In the genomic region with DNA sequence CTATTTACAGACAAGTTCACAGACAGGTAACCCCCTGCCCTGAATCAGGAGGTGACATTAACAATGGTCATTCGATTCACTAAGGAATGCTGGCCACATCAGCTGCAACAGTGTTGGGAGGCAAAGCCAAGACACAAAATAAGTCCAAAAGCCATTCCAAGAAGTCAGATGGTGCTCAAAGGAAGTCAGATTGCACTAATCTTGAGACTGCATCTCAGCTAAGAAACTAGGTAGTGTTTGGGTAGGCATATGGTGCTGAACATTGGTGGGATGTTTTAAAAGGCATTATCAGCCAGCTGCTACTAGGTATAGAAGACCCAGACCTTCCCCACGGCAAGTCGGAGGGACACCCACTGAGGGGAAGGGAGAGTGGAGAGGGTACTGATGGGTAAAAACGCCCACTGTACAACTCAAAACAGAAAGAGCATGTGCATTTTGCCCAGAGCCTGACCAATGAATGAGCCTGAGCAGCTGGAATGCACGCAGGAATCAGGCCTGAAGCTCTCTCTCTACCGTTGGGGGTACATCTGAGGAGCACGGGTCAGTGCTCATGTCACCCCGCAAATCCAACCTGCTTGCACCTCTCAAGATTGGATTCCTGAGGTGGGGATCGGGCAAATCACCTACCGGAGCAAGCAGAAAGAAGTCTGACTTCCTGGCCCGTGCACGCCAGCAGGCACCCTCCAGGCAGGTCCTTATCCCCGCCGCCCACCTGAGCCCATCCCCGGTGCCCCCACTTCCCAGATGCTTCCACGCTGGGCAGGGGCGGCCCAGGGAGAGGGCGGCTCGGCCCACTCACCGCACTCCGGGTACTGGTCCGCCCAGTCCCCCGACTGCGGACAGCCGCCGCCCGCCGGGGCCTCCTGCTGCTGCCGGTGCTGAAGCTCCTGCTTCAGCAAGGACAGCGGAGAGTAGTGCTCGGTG, we compare ENCODE assay signal across 9 mouse cellular contexts. TPM values are rescaled to one million over a fixed set of nuclear protein-coding genes. Genes with fewer than 3 reads are reported as not detected.
DNase-seq lines count a peak whose midpoint lies in the region; ATAC-seq and TF ChIP-seq lines count a peak whose summit lies in the region.
"Had no signal": no experiment of that assay in that cellular context is flagged by ENCODE, and none has a peak within 500 bp of the region (broad histone marks: within the 10 kb centered on the region; RNA-seq: fewer than 3 reads in every experiment).

No protein-coding gene starts in this region.

- H3K36me3 ChIP-seq in kidney, adult 2 months (ENCODE audit: control insufficient read depth, insufficient read depth, low read length): no peaks in the 10 kb centered on the region
- peaks cover 6 to 31% of the 10 kb centered on the region in 2 experiments for H3K36me3 ChIP-seq in CH12.LX (replicated peaks in 1 of 2; ENCODE audit: control insufficient read depth in 1 of 2, insufficient read depth in 1 of 2, low read length in 1 of 2)
- H3K36me3 ChIP-seq in hindbrain, embryonic 16.5 days (ENCODE audit: control insufficient read depth, insufficient read depth, low read length): no peaks in the 10 kb centered on the region; the same call in 1 of the 2 replicates
- peaks cover 14% of the 10 kb centered on the region for H3K36me3 ChIP-seq in midbrain, embryonic 14.5 days (ENCODE audit: control insufficient read depth, insufficient read depth, low read length)

- H3K9me3 ChIP-seq in CH12.LX (replicated peaks; ENCODE audit: low read length): no peaks in the 10 kb centered on the region
- H3K9me3 ChIP-seq in hindbrain, embryonic 16.5 days (ENCODE audit: control insufficient read depth, low read length): no peaks in the 10 kb centered on the region
- H3K9me3 ChIP-seq in midbrain, embryonic 14.5 days (ENCODE audit: control insufficient read depth, low read length): no peaks in the 10 kb centered on the region

- no peak for TF ChIP-seq POLR2A in kidney, adult 2 months (IDR thresholded peaks at IDR 0.05; ENCODE audit: low read depth, low read length)
- no peak for TF ChIP-seq POLR2A in CH12.LX (IDR thresholded peaks at IDR 0.05; ENCODE audit: low read depth, low read length)

- peak overlapping the region; percentile 82 for H3K4me2 ChIP-seq in CH12.LX (ENCODE audit: insufficient read depth, low read depth, poor library complexity, severe bottlenecking)
- H3K4me2 ChIP-seq in hindbrain, embryonic 16.5 days (ENCODE audit: low read length): peak overlapping the region; percentile 82
- H3K4me2 ChIP-seq in midbrain, embryonic 14.5 days (ENCODE audit: low read length): peak overlapping the region; percentile 91

- dilution Hi-C loops in CH12.LX (cut with MboI; ENCODE audit: extremely low pct_ligation_motif_present, extremely low pct_unique_long_range_greater_than_20kb, low sequenced_read_pairs): no loop called here

- no peak for TF ChIP-seq CTCF in kidney, adult 2 months (conservative IDR thresholded peaks at IDR 0.05; ENCODE audit: insufficient read depth, insufficient read length, low read depth, low read length)
- TF ChIP-seq CTCF in CH12.LX (conservative IDR thresholded peaks at IDR 0.05 in 1 of 2, IDR thresholded peaks at IDR 0.05 in 1 of 2; ENCODE audit: low read depth in 2 of 2, low read length in 2 of 2): no peak

- TF ChIP-seq RAD21 in CH12.LX (IDR thresholded peaks at IDR 0.05; ENCODE audit: low read depth, low read length): no peak

- H3K79me2 ChIP-seq in CH12.LX (replicated peaks; ENCODE audit: control insufficient read depth, extremely low read depth, insufficient read depth, poor library complexity, severe bottlenecking): peaks cover 22% of the 10 kb centered on the region

- in situ Hi-C loops in CH12.LX (cut with MboI; ENCODE audit: low pct_ligation_motif_present, low pct_unique_long_range_greater_than_20kb, low sequenced_read_pairs): loop anchor here (10.0 kb wide), 1 partner anchor 54 kb away; no protein-coding TSS in a partner anchor

- ATAC-seq in hindbrain, embryonic 16.5 days: peak; percentile 69
- peak; percentile 70 for ATAC-seq in midbrain, embryonic 14.5 days (ENCODE audit: low FRiP score, low TSS enrichment)

- no peaks in the 10 kb centered on the region for H3K27me3 ChIP-seq in kidney, adult 2 months (replicated peaks; ENCODE audit: control insufficient read depth, insufficient read depth, low read length)
- H3K27me3 ChIP-seq in CH12.LX (replicated peaks): no peaks in the 10 kb centered on the region
- H3K27me3 ChIP-seq in hindbrain, embryonic 16.5 days (replicated peaks; ENCODE audit: control insufficient read depth, insufficient read depth, low read length): no peaks in the 10 kb centered on the region
- no peaks in the 10 kb centered on the region for H3K27me3 ChIP-seq in midbrain, embryonic 14.5 days (ENCODE audit: control insufficient read depth, insufficient read depth, low read length)

- no peak for DNase-seq in kidney, adult 2 months
- DNase-seq in kidney, postnatal 36 days: no peak
- DNase-seq in CH12.LX (ENCODE audit: extremely low read depth): peak; percentile 23
- peak; percentile 26 for DNase-seq in c-Kit-positive CD71-positive TER-119-positive erythroid progenitor cells, embryonic 14.5 days (ENCODE audit: low spot score)
- peak; percentile 24 for DNase-seq in midbrain, embryonic 14.5 days
- no peak for DNase-seq in right cerebral cortex, postnatal 14 days
- DNase-seq in adrenal gland, adult 18-20 months (ENCODE audit: low spot score in 2 of 2): no peak

- 2% methylated on average over 31 of the region's 31 CpGs for WGBS in kidney, adult 2 months
- WGBS in hindbrain, embryonic 16.5 days: 3% methylated on average over 27 of the region's 31 CpGs
- WGBS in midbrain, embryonic 14.5 days: 4% methylated on average over 31 of the region's 31 CpGs

- peak overlapping the region; percentile 77 for H3K4me3 ChIP-seq in kidney, adult 2 months (ENCODE audit: insufficient read depth, low read depth, low read length)
- peak overlapping the region; percentile 91 to 95 (median 93) for H3K4me3 ChIP-seq in CH12.LX (replicated peaks in 1 of 3; ENCODE audit: low read depth in 2 of 3, low read length in 2 of 3, poor library complexity in 1 of 3)
- peak overlapping the region; percentile 81 for H3K4me3 ChIP-seq in hindbrain, embryonic 16.5 days (ENCODE audit: low read length)
- peak overlapping the region; percentile 91 for H3K4me3 ChIP-seq in midbrain, embryonic 14.5 days (replicated peaks; ENCODE audit: low read depth, low read length)

- no peak for TF ChIP-seq EP300 in CH12.LX (IDR thresholded peaks at IDR 0.05; ENCODE audit: low read length)

- H3K4me1 ChIP-seq in kidney, adult 2 months (ENCODE audit: control insufficient read depth, insufficient read depth, low read length): peaks cover 16% of the 10 kb centered on the region
- H3K4me1 ChIP-seq in CH12.LX (ENCODE audit: control insufficient read depth in 1 of 2, insufficient read depth in 2 of 2): peaks cover 12 to 31% of the 10 kb centered on the region in 2 experiments
- peaks cover 18% of the 10 kb centered on the region for H3K4me1 ChIP-seq in hindbrain, embryonic 16.5 days (ENCODE audit: control insufficient read depth, insufficient read depth, low read depth, low read length)
- peaks cover 19% of the 10 kb centered on the region for H3K4me1 ChIP-seq in midbrain, embryonic 14.5 days (ENCODE audit: control insufficient read depth, insufficient read depth, low read length)

- H3K9ac ChIP-seq in CH12.LX (ENCODE audit: insufficient read depth, low read depth): peak overlapping the region; percentile 69
- H3K9ac ChIP-seq in hindbrain, embryonic 16.5 days (ENCODE audit: low read depth, low read length): peak overlapping the region; percentile 91
- peak overlapping the region; percentile 91 for H3K9ac ChIP-seq in midbrain, embryonic 14.5 days (replicated peaks; ENCODE audit: low read length)

- H3K27ac ChIP-seq in kidney, adult 2 months (ENCODE audit: insufficient read depth, low read depth, low read length): no peak overlapping the region
- no peak overlapping the region for H3K27ac ChIP-seq in CH12.LX (ENCODE audit: insufficient read depth, low read depth)
- H3K27ac ChIP-seq in hindbrain, embryonic 16.5 days (ENCODE audit: low read depth, low read length): peak overlapping the region; percentile 63; the same call in 1 of the 2 replicates
- peak overlapping the region; percentile 75 for H3K27ac ChIP-seq in midbrain, embryonic 14.5 days (replicated peaks; ENCODE audit: low read depth, low read length)

TF ChIP-seq in CH12.LX, 34 proteins besides CTCF, POLR2A, EP300 and RAD21 (continues in another document):
- no peak for TF ChIP-seq ETS1 (conservative IDR thresholded peaks at IDR 0.05; ENCODE audit: low read depth, low read length)
- no peak for TF ChIP-seq PAX5 (IDR thresholded peaks at IDR 0.05; ENCODE audit: low read length)
- TF ChIP-seq ZMIZ1 (IDR thresholded peaks at IDR 0.05; ENCODE audit: low read depth, low read length): no peak

RNA-seq across cellular contexts. Expression of a gene that starts 0.6 kb away (rescaled TPM):
- 9.4 and 11.8 TPM in 2 replicates for polyA plus RNA-seq in kidney, adult 2 months (2012; rRNA removed)
- 33.6 and 36.6 TPM in 2 replicates for total RNA-seq in CH12.LX (2012; rRNA removed)
- total RNA-seq in CH12.LX (2014; rRNA removed): 33.5 and 35.8 TPM in 2 replicates
- polyA plus RNA-seq in CH12.LX (2012; ENCODE audit: insufficient read length, low read depth): 26.3 and 30.8 TPM in 2 replicates
- polyA plus RNA-seq in hindbrain, embryonic 16.5 days (2015; fragmentation: Nextera tagmentation; extraction: Ambion mirVana): 61.6 and 62.4 TPM in 2 replicates
- polyA plus RNA-seq in midbrain, embryonic 14.5 days (2014; fragmentation: Nextera tagmentation; extraction: Ambion mirVana): 56.3 and 70.9 TPM in 2 replicates
- 10 to 100 TPM; 33.0 to 44.0 TPM for total RNA-seq in adrenal gland, adult 18-20 months (2021)

RNA-seq across cellular contexts. Expression of a gene that starts 0.7 kb away (rescaled TPM):
- 8.8 and 13.9 TPM in 2 replicates for polyA plus RNA-seq in kidney, adult 2 months (2012; rRNA removed)
- total RNA-seq in CH12.LX (2012; rRNA removed): 9.7 and 11.5 TPM in 2 replicates
- 11.4 and 11.9 TPM in 2 replicates for total RNA-seq in CH12.LX (2014; rRNA removed)
- polyA plus RNA-seq in CH12.LX (2012; ENCODE audit: insufficient read length, low read depth): 18.8 and 22.0 TPM in 2 replicates
- polyA plus RNA-seq in hindbrain, embryonic 16.5 days (2015; fragmentation: Nextera tagmentation; extraction: Ambion mirVana): 32.1 and 33.6 TPM in 2 replicates
- 36.1 and 39.0 TPM in 2 replicates for polyA plus RNA-seq in midbrain, embryonic 14.5 days (2014; fragmentation: Nextera tagmentation; extraction: Ambion mirVana)
- total RNA-seq in adrenal gland, adult 18-20 months (2021): 1 to 10 TPM; 9.2 to 9.4 TPM

RNA-seq across cellular contexts. Expression of a gene that starts 30.4 kb away (rescaled TPM):
- polyA plus RNA-seq in kidney, adult 2 months (2012; rRNA removed): 1.9 TPM in 2 replicates
- total RNA-seq in CH12.LX (2012; rRNA removed): 4.5 and 4.8 TPM in 2 replicates
- total RNA-seq in CH12.LX (2014; rRNA removed): 2.2 and 2.5 TPM in 2 replicates
- polyA plus RNA-seq in CH12.LX (2012; ENCODE audit: insufficient read length, low read depth): 3.7 and 4.9 TPM in 2 replicates
- polyA plus RNA-seq in hindbrain, embryonic 16.5 days (2015; fragmentation: Nextera tagmentation; extraction: Ambion mirVana): 0.90 and 1.9 TPM in 2 replicates
- 0.21 and 0.32 TPM in 2 replicates for polyA plus RNA-seq in midbrain, embryonic 14.5 days (2014; fragmentation: Nextera tagmentation; extraction: Ambion mirVana)
- total RNA-seq in adrenal gland, adult 18-20 months (2021): under 1 TPM in 1 of 2 experiments, not detected in 1; 0.90 TPM
- total RNA-seq: common myeloid progenitor, adult 5-6 weeks had no signal

RNA-seq across cellular contexts. Expression of a gene that starts 58.0 kb away (rescaled TPM):
- 44.4 and 47.9 TPM in 2 replicates for polyA plus RNA-seq in kidney, adult 2 months (2012; rRNA removed)
- 3.4 and 5.7 TPM in 2 replicates for total RNA-seq in CH12.LX (2012; rRNA removed)
- 2.2 and 3.2 TPM in 2 replicates for total RNA-seq in CH12.LX (2014; rRNA removed)
- 7.1 and 7.8 TPM in 2 replicates for polyA plus RNA-seq in CH12.LX (2012; ENCODE audit: insufficient read length, low read depth)
- 17.0 and 23.2 TPM in 2 replicates for polyA plus RNA-seq in hindbrain, embryonic 16.5 days (2015; fragmentation: Nextera tagmentation; extraction: Ambion mirVana)
- polyA plus RNA-seq in midbrain, embryonic 14.5 days (2014; fragmentation: Nextera tagmentation; extraction: Ambion mirVana): 29.0 and 31.7 TPM in 2 replicates
- total RNA-seq in adrenal gland, adult 18-20 months (2021): 10 to 100 TPM; 27.4 to 34.7 TPM

Comparison
In these comparisons a context has a peak if more than half of its experiments do, and no peak if none do; other contexts are left out.
1. DNase-seq: peak in CH12.LX (single experiment), c-Kit-positive CD71-positive TER-119-positive erythroid progenitor cells, embryonic 14.5 days (single experiment) and midbrain, embryonic 14.5 days (single experiment); none in kidney, adult 2 months (single experiment), kidney, postnatal 36 days (0 of 2), right cerebral cortex, postnatal 14 days (single experiment) and adrenal gland, adult 18-20 months (0 of 2).
2. H3K27ac ChIP-seq: peak in hindbrain, embryonic 16.5 days (single experiment) and midbrain, embryonic 14.5 days (single experiment); none in kidney, adult 2 months (single experiment) and CH12.LX (single experiment).
3. Peak in every context shown above with its lines, with median percentiles within 50 percentile points of each other: H3K4me3 ChIP-seq, H3K4me2 ChIP-seq and H3K9ac ChIP-seq.